Mouse (Mus musculus) C2C12 (cell line): ENCODE results near the gene Tyro3.

Source experiments
- CTCF ChIP-seq: IDR thresholded peaks from one replicate; pipeline ENCODE4 v1.5.1; 2011; ENCODE audit not compliant: control insufficient read depth, insufficient read depth, insufficient read length
- FOSL1 ChIP-seq: IDR thresholded peaks from one replicate; pipeline ENCODE4 v1.8.0; 2011; ENCODE audit warnings: mild to moderate bottlenecking, low read length; ENCODE audit not compliant: poor library complexity, insufficient read depth, severe bottlenecking
- MAX ChIP-seq: IDR thresholded peaks from one replicate; pipeline ENCODE4 v1.6.1; 2011; ENCODE audit warnings: mild to moderate bottlenecking, control low read depth
- MYOG ChIP-seq: IDR thresholded peaks from one replicate; pipeline ENCODE4 v1.6.1; 2011; ENCODE audit not compliant: control insufficient read depth, insufficient read length; ENCODE audit errors: extremely low read depth
- USF1 ChIP-seq: IDR thresholded peaks from one replicate; pipeline ENCODE4 v1.6.1; 2011; ENCODE audit warnings: low read depth, mild to moderate bottlenecking, control low read depth, moderate library complexity

- TF ChIP-seq CTCF (no peak), USF1 (no peak), FOSL1 (no peak), MAX (no peak), MYOG (no peak)
These were observed 5.5 kb downstream of the Tyro3 start for GRCm38 (mm10) chr2:119802767-119803617.
